8 mouse cellular contexts compared by ENCODE assay signal in genomic region chr17:15622913-15623312, GRCm38 (mm10). TPM values are rescaled to one million over a fixed set of nuclear protein-coding genes. Genes with fewer than 3 reads are reported as not detected.
A peak's percentile ranks its signal among the peaks of the same experiment; 100 is the strongest.
DNase-seq lines count a peak whose midpoint lies in the region; ATAC-seq lines count a peak whose summit lies in the region.

No protein-coding gene starts in this region.

- H3K4me3 ChIP-seq in heart, embryonic 12.5 days: no peak overlapping the region

- ATAC-seq in heart, embryonic 12.5 days (ENCODE audit: insufficient number of reproducible peaks, low FRiP score): no peak

- H3K4me2 ChIP-seq in heart, embryonic 12.5 days: no peak overlapping the region

- H3K9me3 ChIP-seq in heart, embryonic 12.5 days (replicated peaks): no peaks in the 10 kb centered on the region

- H3K9ac ChIP-seq in heart, embryonic 12.5 days: no peak overlapping the region

- H3K27ac ChIP-seq in heart, embryonic 12.5 days (ENCODE audit: poor library complexity, severe bottlenecking): no peak overlapping the region

- no peaks in the 10 kb centered on the region for H3K27me3 ChIP-seq in heart, embryonic 12.5 days (replicated peaks)

- DNase-seq in heart, adult 8-10 months (ENCODE audit: low spot score): peak; percentile 24
- peak; percentile 26 to 36 for DNase-seq in right cerebral cortex, postnatal 10 days (ENCODE audit: low spot score in 2 of 2)
- no peak for DNase-seq in right cerebral cortex, postnatal 25 days
- peak; percentile 37 for DNase-seq in adrenal gland, postnatal 14 days
- peak; percentile 36 for DNase-seq in kidney, postnatal 14 days
- peak; percentile 24 to 27 for DNase-seq in thymus, postnatal 36 days
- DNase-seq in gastrocnemius, postnatal 4 days (ENCODE audit: low spot score in 2 of 2): no peak

- H3K36me3 ChIP-seq in heart, embryonic 12.5 days: no peaks in the 10 kb centered on the region

- H3K4me1 ChIP-seq in heart, embryonic 12.5 days (replicated peaks): no peaks in the 10 kb centered on the region

- 3% methylated on average over 2 of the region's 2 CpGs for WGBS in heart, embryonic 12.5 days

RNA-seq across cellular contexts. Expression of gene Prdm9, which starts 58.8 kb away (rescaled TPM):
- total RNA-seq in heart, adult 8-10 months (2022): 1 to 10 TPM in 3 of 4 experiments, under 1 TPM in 1; 0.95 to 3.1 (median 1.4) TPM
- polyA plus RNA-seq in heart, embryonic 12.5 days (2016; fragmentation: Nextera tagmentation; extraction: Ambion mirVana): 1.6 TPM in 2 replicates
- 9.1 and 9.2 TPM in 2 replicates for total RNA-seq in adrenal gland, postnatal 14 days (2021)
- total RNA-seq in gastrocnemius, postnatal 4 days (2021): 1 to 10 TPM; 3.5 to 5.0 TPM

Comparison
In these comparisons a context has a peak if more than half of its experiments do, and no peak if none do; other contexts are left out.
1. DNase-seq: peak in heart, adult 8-10 months (single experiment), right cerebral cortex, postnatal 10 days (2 of 2), adrenal gland, postnatal 14 days (single experiment), kidney, postnatal 14 days (single experiment) and thymus, postnatal 36 days (2 of 2); none in right cerebral cortex, postnatal 25 days (single experiment) and gastrocnemius, postnatal 4 days (0 of 2).